Mouse (Mus musculus) liver, postnatal 0 days (tissue): ENCODE measurements around the gene Camta1.

ENCODE experiments used
- CTCF ChIP-seq: sonication (generic); IDR thresholded peaks from 2 replicates; pipeline ENCODE4 v1.5.1; 2016; ENCODE audit warnings: antibody characterized with exemption, low read depth
- EP300 ChIP-seq: IDR thresholded peaks from 2 replicates; pipeline ENCODE4 v1.6.1; 2016; ENCODE audit warnings: antibody characterized with exemption, low read depth, mild to moderate bottlenecking

- TF ChIP-seq CTCF (no peak), EP300 (no peak)
Observed at GRCm38 (mm10) chr4:151224017-151224416, 637.7 kb downstream of the Camta1 start.
